Mouse (Mus musculus) cortical plate, adult 2 months (tissue): ENCODE data around the gene Man2c1. TPM values are rescaled to one million over a fixed set of nuclear protein-coding genes. Genes with fewer than 3 reads are reported as not detected.

Experiments used
- H3K27ac ChIP-seq: fragments of 200-500 bp; 2 replicates; pipeline ENCODE4 v1.5.1; 2012; ENCODE audit warnings: low read length, control low read depth, inconsistent platforms; ENCODE audit not compliant: insufficient read depth
- H3K4me1 ChIP-seq: fragments of 200-500 bp; 2 replicates; pipeline ENCODE4 v1.6.1; 2011; ENCODE audit warnings: low read length; ENCODE audit not compliant: control insufficient read depth, insufficient read depth
- H3K4me3 ChIP-seq: fragments of 200-500 bp; 2 replicates; pipeline ENCODE4 v1.5.1; 2011; ENCODE audit warnings: mild to moderate bottlenecking, low read length, control low read depth; ENCODE audit not compliant: insufficient read depth
- CTCF ChIP-seq: fragments of 200-500 bp; IDR thresholded peaks from 2 replicates; pipeline ENCODE4 v1.5.1; 2011; ENCODE audit warnings: mild to moderate bottlenecking, control low read depth, low read length; ENCODE audit not compliant: insufficient read depth; ENCODE audit errors: extremely low read depth
- POLR2A ChIP-seq: fragments of 200-500 bp; IDR thresholded peaks from 2 replicates; pipeline ENCODE4 v1.6.1; 2011; ENCODE audit warnings: mild to moderate bottlenecking, low read length, control low read depth; ENCODE audit not compliant: insufficient read depth; ENCODE audit errors: extremely low read depth
- polyA plus RNA-seq: library from polyadenylated mRNA; depleted of rRNA; stranded (reverse); fragments of >200 nt; gene quantifications from 2 replicates; pipeline ENCODE4 v1.2.3, GENCODE M21; 2012; rRNA removed

Man2c1 gene
- polyA plus RNA-seq: 234 and 251 TPM in 2 replicates

DNA sequence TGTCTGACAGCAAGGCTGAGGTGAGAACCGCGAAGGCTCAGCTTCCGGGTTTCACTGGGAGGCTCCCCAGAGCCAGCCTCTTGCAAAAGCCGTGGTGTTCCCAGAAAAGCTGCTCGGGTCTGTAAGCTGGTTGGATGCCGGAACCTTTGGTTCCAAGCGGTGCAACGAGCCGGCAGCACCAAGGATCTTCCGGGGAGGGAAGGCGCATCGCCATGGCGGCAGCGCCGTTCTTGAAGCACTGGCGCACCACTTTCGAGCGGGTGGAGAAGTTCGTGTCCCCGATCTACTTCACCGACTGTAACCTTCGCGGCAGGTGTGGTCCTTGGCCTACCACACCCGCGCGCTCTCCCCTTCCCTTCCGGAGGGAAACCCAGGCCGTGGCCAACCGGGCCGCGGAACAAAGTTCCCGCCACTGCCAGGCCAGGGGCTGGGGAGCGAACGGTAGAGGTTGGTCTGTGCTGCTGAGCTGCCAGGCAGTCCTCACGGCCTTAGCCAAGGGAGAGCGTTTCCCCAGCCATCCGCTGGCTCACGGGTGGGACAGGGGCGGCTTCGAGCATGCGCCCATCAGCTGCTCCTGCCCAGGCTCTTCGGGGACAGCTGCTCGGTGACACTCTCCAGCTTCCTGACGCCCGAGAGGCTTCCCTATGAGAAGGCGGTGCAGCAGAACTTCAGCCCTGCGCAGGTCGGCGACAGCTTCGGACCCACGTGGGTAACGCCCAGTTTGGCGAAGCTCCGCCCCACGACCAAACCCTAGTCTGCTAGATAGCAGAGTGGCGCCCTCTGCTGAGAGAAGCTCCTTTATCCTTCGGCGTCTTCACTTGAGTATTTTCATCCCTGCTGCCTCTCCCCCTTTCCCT is at the start of gene Man2c1:
TSS of gene Man2c1 (plus strand) at position 114 of the 857 bp plus-strand sequence.
- Histone ChIP-seq H3K4me1 (no peaks in the 10 kb centered on the region), H3K27ac (peak within 1 kb of the TSS; percentile 74), H3K4me3 (peak within 1 kb of the TSS; percentile 73)
- peak; percentile 93 for TF ChIP-seq POLR2A
- peak; percentile 82 for TF ChIP-seq CTCF

DNA sequence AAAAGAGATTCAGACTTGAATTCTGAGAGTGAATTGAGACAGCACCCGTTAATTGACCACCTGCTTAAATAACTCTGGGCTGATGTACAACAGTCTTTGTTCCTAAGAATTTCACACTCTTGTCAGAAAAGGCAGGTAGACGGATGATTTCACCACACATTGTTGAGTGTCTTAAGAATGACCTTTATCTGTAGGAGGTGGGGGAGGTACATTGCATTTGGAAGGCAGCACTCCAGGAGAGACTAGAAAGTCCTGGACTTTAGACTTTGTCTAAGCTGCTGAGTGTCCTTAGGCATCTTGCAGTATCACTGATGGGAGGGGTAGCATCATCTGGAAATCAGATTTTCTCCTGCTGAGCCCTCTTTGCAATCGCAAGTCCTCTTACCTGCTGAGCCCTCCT is 48.3 kb upstream of the Man2c1 start:
- TF ChIP-seq POLR2A (no peak), CTCF (no peak)
- no peak overlapping the region for H3K27ac ChIP-seq
- H3K4me3 ChIP-seq: no peak overlapping the region
- H3K4me1 ChIP-seq: no peaks in the 10 kb centered on the region; the same call in 1 of the 2 replicates

DNA sequence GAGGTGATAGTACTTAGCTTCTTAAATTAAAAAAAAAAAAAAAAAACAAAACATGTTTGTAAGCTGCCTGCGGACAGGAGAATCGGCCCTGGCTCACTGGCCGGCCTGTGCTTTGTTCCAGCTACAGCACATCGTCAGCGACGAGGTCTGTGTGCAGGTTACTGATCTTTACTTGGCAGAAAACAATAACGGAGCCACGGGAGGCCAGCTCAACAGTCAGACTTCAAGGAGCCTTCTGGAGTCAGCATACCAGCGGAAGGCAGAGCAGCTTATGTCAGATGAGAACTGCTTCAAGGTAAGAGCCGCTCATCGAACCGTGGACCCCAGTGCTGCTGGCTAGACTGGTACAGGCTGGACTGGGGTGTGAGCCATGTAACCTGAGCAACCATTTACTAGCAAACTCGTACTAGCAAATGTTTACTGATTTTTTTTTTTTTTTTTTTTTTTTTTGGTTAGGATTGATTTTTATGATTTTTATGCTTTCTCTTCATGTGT is 13.2 kb upstream of the Man2c1 start:
- H3K27ac ChIP-seq: no peak overlapping the region
- no peak overlapping the region for H3K4me3 ChIP-seq
- no peaks in the 10 kb centered on the region for H3K4me1 ChIP-seq
- TF ChIP-seq POLR2A (no peak), CTCF (no peak)

DNA sequence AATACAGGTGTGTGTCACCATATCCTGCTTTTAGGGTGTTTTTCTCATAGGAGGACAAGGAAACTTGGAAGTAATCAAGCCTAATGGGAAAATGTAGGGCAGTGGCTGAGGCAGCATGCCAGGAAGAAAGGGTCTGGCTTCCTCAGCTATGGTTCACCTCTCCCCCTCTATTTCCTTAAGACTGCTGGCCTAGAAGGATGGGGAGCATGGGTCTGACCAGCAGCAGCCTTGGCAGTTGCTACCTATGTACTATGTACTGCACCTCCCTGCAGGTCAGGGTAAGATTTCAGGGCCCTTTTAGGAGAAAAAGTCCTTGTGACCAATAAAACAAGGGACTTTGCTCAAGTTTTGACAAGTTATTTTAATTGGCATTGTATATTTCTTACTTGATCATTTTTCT is 849 bp upstream of the Man2c1 start:
- H3K27ac ChIP-seq: no peak overlapping the region
- no peak for TF ChIP-seq POLR2A
- no peak for TF ChIP-seq CTCF
- peak overlapping the region; percentile 73; the same call in 1 of the 2 replicates for H3K4me3 ChIP-seq
- H3K4me1 ChIP-seq: no peaks in the 10 kb centered on the region

DNA sequence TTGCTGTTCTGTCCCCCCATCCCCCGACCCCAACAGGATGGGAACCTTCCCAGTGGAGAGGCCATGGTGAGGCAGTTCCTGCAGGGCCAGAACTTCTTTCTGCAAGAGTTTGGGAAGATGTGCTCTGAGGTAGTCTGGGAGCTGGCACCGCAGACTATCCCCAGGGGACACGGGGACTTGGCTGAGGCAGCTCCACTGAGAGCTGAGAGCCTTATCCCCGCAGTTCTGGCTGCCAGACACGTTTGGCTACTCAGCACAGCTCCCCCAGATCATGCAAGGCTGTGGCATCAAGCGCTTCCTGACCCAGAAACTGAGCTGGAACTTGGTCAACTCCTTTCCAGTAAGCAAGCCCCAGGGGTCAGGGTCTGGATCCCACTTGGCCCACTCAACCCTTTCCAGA is 6.8 kb downstream of the Man2c1 start:
- Histone ChIP-seq H3K4me3 (no peak overlapping the region), H3K27ac (no peak overlapping the region), H3K4me1 (no peaks in the 10 kb centered on the region)
- TF ChIP-seq CTCF (no peak), POLR2A (no peak)

DNA sequence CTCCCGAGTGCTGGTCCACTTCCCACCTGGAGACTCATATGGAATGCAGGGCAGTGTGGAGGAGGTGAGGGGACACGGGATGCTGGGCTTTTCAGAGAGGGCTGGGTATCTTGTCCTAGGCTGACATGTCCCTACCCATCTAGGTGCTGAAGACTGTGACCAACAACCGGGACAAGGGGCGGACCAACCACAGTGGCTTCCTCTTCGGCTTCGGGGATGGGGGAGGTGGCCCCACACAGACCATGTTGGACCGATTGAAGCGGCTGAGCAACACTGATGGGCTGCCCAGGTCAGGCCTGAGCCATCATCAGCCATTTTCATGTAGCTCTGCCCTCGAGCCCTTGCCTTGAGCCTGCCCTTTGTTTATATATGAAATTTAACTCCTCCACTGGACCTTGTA is 7.3 kb downstream of the Man2c1 start:
- Histone ChIP-seq H3K4me3 (no peak overlapping the region), H3K27ac (no peak overlapping the region)

DNA sequence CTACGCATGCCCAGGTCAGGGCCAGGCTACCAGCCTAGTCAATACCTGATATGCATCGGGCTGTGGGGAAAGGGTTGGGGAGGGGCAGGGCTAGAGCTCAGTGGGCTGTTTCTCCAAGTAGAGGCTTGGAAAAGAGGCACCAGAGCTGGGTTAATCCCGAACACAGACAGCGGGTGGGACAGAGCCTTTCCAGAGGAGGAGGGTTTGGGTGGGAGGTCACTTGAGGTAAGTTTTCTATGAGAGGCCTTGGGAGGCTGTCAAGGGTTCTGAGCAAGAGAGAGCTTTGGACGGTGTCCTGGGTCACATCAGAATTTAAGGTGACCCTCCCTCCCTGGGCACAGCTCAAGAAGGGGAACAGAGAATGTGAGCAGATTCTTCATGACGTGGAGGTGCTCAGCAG is 8.0 kb downstream of the Man2c1 start:
- Histone ChIP-seq H3K27ac (no peak overlapping the region), H3K4me3 (no peak overlapping the region), H3K4me1 (no peaks in the 10 kb centered on the region)
- TF ChIP-seq POLR2A: no peak
- no peak for TF ChIP-seq CTCF

More for the DNA sequence above, 7.3 kb downstream of the Man2c1 start:
- H3K4me1 ChIP-seq: no peaks in the 10 kb centered on the region
- no peak for TF ChIP-seq POLR2A
- TF ChIP-seq CTCF: no peak

DNA sequence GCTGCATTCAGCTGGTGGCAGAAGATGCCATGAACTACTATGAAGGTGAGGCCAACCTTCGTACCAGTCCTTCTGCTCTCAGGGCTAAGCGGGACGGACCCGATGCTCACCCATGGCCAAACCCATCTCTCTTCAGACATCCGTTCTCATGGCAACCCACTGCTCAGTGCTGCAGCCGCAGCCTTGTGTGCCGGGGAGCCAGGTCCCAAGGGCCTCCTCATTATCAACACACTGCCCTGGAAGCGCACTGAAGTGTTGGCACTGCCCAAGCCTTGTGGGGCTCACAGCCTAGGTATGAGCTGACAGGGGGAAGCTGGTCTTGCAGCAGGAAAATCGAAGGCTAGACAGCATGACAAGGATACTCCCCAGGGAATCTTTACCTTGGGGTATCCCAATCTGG is 8.6 kb downstream of the Man2c1 start:
- H3K27ac ChIP-seq: no peak overlapping the region
- no peak for TF ChIP-seq POLR2A
- TF ChIP-seq CTCF: no peak
- no peak overlapping the region for H3K4me3 ChIP-seq
- no peaks in the 10 kb centered on the region for H3K4me1 ChIP-seq

DNA sequence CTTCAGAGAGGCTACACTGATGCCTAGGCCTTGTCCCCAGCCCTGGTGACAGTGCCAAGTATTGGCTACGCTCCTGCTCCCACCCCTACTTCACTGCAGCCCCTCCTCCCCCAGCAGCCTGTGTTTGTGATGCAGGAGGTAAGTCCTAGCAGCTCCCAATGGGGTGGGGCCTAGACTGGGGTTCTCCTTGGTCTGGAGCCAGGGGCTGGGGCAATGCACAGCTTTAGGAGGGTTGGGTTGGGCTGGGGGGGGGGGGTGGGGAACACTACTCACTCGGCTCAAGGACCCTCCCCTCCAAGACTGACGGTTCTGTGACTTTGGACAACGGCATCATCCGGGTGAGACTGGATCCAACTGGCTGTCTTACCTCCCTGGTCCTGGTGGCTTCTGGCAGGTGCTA is 9.1 kb downstream of the Man2c1 start:
- H3K27ac ChIP-seq: no peak overlapping the region
- no peak overlapping the region for H3K4me3 ChIP-seq
- TF ChIP-seq CTCF (no peak), POLR2A (no peak)
- H3K4me1 ChIP-seq: no peaks in the 10 kb centered on the region

DNA sequence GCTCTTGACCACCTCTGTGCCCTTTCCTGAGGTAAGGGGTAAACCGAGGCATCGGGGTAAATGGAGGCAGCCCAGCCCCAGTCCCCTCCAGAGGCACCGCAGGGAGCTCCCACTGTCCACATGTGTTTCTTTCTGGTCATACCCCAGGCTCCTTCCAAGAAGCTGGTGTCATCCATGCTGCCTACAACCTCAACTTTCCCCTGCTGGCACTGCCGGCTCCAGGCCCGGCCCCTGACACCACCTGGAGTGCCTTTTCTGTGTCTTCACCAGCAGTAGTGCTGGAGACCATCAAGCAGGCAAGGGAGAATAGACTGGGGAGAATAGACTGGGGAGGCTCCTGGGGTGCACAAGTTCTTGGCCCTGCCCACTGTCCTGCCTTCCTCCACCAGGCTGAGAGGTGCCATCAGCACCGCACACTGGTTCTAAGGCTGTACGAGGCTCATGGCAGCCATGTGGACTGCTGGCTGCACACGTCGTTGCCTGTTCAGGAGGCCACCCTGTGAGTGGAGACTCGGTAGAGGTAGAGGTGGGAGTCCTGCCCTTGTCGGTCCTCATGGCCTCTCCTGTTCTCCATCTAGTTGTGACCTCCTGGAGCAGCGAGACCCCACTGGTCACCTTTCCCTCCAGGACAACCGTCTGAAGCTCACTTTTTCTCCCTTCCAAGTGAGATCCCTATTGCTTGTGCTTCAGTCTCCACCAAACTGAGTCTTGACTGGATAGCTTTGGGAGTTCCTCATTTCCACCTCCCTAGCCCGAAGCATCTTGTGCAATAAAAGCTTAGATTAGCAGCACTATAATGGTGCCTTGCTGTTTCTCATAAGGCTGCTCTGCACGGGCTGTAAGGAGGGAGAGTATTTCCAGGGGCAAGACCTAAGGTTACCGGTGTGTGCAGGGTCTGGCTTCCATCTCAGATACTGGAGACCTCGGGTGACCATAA is 11.2 kb downstream of the Man2c1 start:
- Histone ChIP-seq H3K27ac (no peak overlapping the region), H3K4me3 (no peak overlapping the region), H3K4me1 (no peaks in the 10 kb centered on the region)
- no peak for TF ChIP-seq POLR2A
- no peak for TF ChIP-seq CTCF

DNA sequence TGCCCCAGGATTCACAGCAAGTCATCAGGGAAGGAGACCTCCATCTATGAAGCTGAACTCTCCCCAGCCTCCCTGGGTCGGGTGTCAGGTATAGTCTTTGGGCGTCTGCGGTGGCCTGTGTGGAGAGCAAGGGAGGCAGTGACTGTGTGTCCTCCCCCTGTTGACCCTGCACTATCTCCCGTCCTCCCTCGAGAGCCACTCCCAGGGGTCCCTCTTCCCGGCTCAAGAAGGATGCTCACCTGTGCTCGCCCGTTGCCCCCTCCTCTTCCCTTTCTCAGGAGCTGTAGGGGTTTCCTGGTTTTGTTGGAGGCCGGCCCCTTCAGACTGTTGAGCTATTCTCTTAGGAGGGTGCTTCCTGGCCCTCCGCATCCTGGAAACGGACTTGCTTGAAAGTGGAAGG is 12.7 kb downstream of the Man2c1 start:
- Histone ChIP-seq H3K4me3 (no peak overlapping the region), H3K27ac (no peak overlapping the region), H3K4me1 (peaks cover 5% of the 10 kb centered on the region)
- no peak for TF ChIP-seq POLR2A
- TF ChIP-seq CTCF: no peak
